Mouse (Mus musculus) embryonic facial prominence, embryonic 10.5 days (tissue): Measurements from ENCODE around the gene Corin. TPM values are rescaled to one million over a fixed set of nuclear protein-coding genes. Genes with fewer than 3 reads are reported as not detected.
A peak's percentile ranks its signal among the peaks of the same experiment; 100 is the strongest.

Experiments used
- DNase-seq: peaks from one replicate; pipeline ENCODE4 v3.0.0-alpha.2; 2017; ENCODE audit warnings: low spot score
- H3K27ac ChIP-seq: fragments of 300-500 bp; sonication (generic); replicated peaks from 2 replicates; pipeline ENCODE4 v1.5.1; 2016; ENCODE audit warnings: mild to moderate bottlenecking
- H3K27me3 ChIP-seq: fragments of 300-500 bp; sonication (generic); replicated peaks from 2 replicates; pipeline ENCODE4 v1.6.1; 2016; ENCODE audit warnings: low read depth, mild to moderate bottlenecking; ENCODE audit not compliant: poor library complexity, severe bottlenecking
- H3K36me3 ChIP-seq: fragments of 300-500 bp; sonication (generic); replicated peaks from 2 replicates; pipeline ENCODE4 v1.6.1; 2016; ENCODE audit warnings: mild to moderate bottlenecking, moderate library complexity
- H3K4me1 ChIP-seq: fragments of 300-500 bp; sonication (generic); 2 replicates; pipeline ENCODE4 v1.6.1; 2016
- H3K4me3 ChIP-seq: fragments of 300-500 bp; sonication (generic); 2 replicates; pipeline ENCODE4 v1.5.1; 2016; ENCODE audit warnings: mild to moderate bottlenecking, moderate library complexity
- H3K9me3 ChIP-seq: fragments of 300-500 bp; sonication (generic); 2 replicates; pipeline ENCODE4 v1.6.1; 2016; ENCODE audit warnings: mild to moderate bottlenecking
- WGBS: fragments of 180-500 bp; shearing (Covaris S2); methylation state at CpG from one replicate; pipeline ENCODE4 v1.1.7; 2016; 5-methylcytosine and 5-hydroxymethylcytosine counted together
- polyA plus RNA-seq: library from polyadenylated mRNA; unstranded; fragments of >200 nt; fragmentation: Nextera tagmentation; extraction: Ambion mirVana; gene quantifications from 2 replicates; pipeline ENCODE4 v1.2.1, GENCODE M21; 2016

The Corin gene
- polyA plus RNA-seq, result 1.4 and 1.9 TPM in 2 replicates

DNA sequence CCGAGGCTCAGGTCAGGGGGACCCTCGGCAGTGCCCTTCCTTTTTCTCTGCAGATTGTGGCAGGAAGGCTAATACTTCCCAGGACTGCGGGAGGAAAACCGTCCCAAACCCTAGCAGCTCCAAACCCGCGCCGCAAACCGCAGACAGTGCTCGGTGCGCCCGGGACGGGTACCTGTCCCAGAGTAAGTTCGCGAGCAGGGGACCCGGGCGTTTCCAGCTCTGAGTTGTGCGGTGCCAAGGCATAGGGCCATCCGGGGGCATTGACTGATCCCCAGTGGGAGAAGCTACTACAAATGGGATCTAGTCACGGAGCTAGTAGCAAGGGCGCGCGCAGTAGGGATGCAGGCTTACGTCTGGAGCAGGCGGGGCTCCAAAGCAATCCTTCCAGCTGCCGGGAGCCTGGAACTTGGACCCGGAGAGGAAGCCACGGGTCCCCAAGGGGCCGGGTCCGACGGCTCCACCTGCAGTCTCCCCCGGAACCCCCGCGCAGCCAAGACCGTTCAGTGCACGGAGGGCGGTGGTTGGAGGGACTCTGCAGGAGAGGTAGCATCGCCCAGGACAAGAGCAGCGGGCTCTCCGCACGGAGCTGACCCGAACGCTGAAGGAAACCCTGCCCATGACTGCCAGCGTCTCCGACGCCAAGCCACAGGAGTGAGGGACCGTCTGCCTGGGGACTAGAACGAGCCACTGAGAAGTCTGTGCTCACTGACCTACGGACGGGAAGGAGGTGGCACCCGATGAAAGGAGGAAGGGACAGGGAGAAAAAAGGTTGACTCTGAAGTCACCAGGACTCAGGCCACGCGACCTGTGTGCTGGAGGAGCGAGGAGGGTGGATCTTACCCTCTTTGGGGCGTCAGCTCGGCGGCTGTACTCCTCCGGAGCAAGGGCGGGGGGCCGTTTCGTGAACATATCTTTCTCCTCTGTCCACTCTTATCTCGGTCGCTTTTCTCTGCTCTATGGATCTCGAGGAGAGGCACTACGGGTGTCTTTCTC, at the start of gene Corin:
Gene Corin (minus strand): TSS at position 943 of the 993 bp plus-strand sequence.
- Histone ChIP-seq H3K36me3 (no peaks in the 10 kb centered on the region), H3K9me3 (no peaks in the 10 kb centered on the region), H3K27me3 (peaks cover 49% of the 10 kb centered on the region), H3K4me3 (peak within 1 kb of the TSS; percentile 53), H3K27ac (no peak within 1 kb of the TSS; the same call in 1 of the 2 replicates), H3K4me1 (peaks cover 14% of the 10 kb centered on the region)
- 1% methylated on average over 64 of the region's 64 CpGs for WGBS
- DNase-seq, result peak; percentile 55

DNA sequence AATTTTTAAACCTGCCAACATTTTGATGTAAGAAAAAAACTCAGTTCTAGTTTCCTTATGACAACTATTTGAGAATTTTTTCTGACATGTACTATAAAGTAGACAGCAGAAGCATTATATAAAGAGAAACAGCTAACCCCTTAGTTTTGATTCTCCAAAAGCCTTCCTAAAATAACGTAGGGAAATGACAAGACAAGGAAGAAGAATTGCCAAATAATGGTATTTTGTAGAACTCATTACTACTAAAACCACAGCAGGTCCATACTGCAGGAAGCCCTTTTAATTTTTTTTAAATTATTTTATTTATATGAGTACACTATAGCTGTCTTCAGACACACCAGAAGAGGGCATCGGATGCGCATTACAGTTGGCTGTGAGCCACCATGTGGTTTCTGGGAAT, 46.9 kb upstream of the Corin start:
- no peaks in the 10 kb centered on the region for H3K4me1 ChIP-seq
- DNase-seq, result no peak
- no peak overlapping the region for H3K4me3 ChIP-seq
- H3K27ac ChIP-seq, result no peak overlapping the region
- H3K27me3 ChIP-seq, result no peaks in the 10 kb centered on the region
- H3K36me3 ChIP-seq, result peaks cover 69% of the 10 kb centered on the region
- 94% methylated on average over 3 of the region's 3 CpGs for WGBS
- H3K9me3 ChIP-seq, result no peaks in the 10 kb centered on the region

DNA sequence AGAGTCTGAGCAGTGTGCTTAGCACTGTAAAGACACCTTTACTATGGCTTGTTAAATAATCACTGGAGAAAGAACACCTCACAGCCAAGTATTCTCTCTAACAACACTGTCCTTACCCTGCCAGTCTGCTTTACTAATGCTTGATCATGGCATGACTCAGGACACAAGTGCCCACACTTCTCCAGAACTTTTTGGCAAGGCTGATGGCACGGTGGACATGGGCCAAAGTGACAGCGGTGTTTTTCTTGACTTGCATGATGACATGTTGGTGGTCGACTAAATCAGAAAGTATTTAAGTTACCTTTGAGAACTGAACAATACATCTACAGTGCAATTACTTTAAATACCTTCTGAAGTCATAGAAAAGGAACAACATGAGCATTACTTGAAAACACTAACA, 24.6 kb upstream of the Corin start:
- H3K27me3 ChIP-seq, result no peaks in the 10 kb centered on the region
- H3K4me3 ChIP-seq, result no peak overlapping the region
- H3K27ac ChIP-seq, result no peak overlapping the region
- no peaks in the 10 kb centered on the region for H3K9me3 ChIP-seq
- no peaks in the 10 kb centered on the region for H3K4me1 ChIP-seq
- 94% methylated on average over 3 of the region's 3 CpGs for WGBS
- DNase-seq, result no peak
- H3K36me3 ChIP-seq, result peaks cover 68% of the 10 kb centered on the region

DNA sequence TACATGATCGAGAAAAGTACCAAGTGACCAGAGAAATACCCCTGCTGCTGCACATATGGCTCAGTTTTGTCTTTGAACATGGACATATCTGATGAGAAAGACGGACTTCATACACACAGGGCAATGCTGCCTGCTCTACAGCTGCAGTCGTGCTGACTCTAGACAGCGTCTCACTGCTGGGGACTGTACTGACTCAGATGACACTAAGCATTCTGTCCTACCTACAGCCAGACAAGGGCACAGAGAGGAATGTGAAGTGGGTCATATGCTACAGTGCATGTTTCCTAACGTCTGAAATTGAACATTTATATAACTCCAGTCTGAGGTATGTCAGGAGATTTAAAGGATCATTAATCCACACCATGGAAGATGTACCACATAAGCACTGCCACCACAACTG, 9.5 kb upstream of the Corin start:
- no peak for DNase-seq
- 90% methylated on average over 5 of the region's 5 CpGs for WGBS
- Histone ChIP-seq H3K27ac (no peak overlapping the region), H3K4me3 (no peak overlapping the region), H3K9me3 (no peaks in the 10 kb centered on the region), H3K36me3 (peaks cover 68% of the 10 kb centered on the region), H3K27me3 (no peaks in the 10 kb centered on the region), H3K4me1 (no peaks in the 10 kb centered on the region)

DNA sequence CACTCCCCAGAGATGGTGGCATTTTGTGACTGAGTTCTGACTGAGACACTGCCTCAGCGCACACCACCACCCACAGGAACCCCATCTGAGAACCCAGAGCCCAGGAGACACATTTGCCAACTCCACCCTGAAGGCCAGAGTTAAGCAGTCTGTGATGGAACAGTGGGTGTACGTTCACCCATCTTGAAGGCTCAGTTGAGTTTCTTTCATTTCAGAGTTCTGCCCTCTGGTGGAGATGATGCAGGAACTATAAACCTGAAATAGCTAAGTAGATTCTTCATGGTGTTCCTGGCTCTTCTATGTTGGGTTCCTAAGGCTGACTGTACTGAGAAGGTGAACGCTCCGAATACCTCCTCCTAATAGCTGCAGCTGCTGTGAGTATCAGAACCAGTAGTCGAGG, 1.5 kb upstream of the Corin start:
- DNase-seq, result no peak
- peaks cover under 1% of the 10 kb centered on the region; the same call in 1 of the 2 replicates for H3K36me3 ChIP-seq
- H3K27me3 ChIP-seq, result peaks cover 49% of the 10 kb centered on the region
- no peaks in the 10 kb centered on the region for H3K9me3 ChIP-seq
- no peak overlapping the region for H3K4me3 ChIP-seq
- H3K27ac ChIP-seq, result no peak overlapping the region
- peaks cover 14% of the 10 kb centered on the region for H3K4me1 ChIP-seq
- WGBS, result 72% methylated on average over 5 of the region's 5 CpGs

DNA sequence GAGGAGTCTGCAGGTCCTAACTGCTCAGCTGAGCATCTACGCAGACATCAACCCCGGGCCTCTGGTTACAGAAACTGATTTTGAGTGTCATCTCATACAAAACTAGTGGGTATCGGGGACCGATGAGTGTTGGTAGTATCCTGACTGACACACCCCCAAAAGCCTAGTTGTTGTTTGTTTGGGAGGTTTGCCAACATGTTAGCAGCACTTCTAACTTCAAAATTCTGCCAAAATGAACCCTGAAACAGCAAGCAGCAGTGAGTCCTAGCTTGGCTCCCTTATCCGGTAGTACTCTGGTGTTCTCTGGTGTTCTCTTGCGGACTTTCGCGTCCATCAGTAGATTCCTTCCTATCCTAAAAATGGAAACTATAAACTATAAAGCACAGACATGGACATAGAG, 1.5 kb downstream of the Corin start:
- peaks cover 20% of the 10 kb centered on the region for H3K4me1 ChIP-seq
- no peak overlapping the region for H3K4me3 ChIP-seq
- H3K27me3 ChIP-seq, result peaks cover 54% of the 10 kb centered on the region
- 73% methylated on average over 8 of the region's 8 CpGs for WGBS
- no peak overlapping the region for H3K27ac ChIP-seq
- no peaks in the 10 kb centered on the region for H3K36me3 ChIP-seq
- H3K9me3 ChIP-seq, result no peaks in the 10 kb centered on the region
- no peak for DNase-seq

DNA sequence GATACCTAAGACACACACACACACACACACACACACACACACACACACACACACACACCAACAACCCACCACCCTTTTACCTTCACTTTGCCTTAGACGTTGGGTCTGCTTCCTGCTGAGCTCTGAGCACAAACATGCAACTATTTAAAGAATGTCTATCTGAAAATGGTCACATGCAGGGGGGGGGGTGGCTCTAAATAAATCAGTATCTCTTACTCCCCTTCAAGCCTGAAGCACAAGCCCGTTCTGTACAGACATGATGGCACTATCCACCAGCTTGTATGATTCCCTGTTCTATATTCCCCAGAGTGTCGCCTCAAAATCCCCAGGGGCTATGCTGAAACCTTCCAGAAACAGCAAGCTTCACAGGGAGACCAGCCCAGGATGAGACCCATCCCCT, 2.5 kb downstream of the Corin start:
- no peak for DNase-seq
- H3K9me3 ChIP-seq, result no peaks in the 10 kb centered on the region
- no peak overlapping the region for H3K4me3 ChIP-seq
- peaks cover 20% of the 10 kb centered on the region for H3K4me1 ChIP-seq
- WGBS, result 39% methylated on average over 3 of the region's 3 CpGs
- H3K27me3 ChIP-seq, result peaks cover 54% of the 10 kb centered on the region
- H3K27ac ChIP-seq, result no peak overlapping the region
- H3K36me3 ChIP-seq, result no peaks in the 10 kb centered on the region

DNA sequence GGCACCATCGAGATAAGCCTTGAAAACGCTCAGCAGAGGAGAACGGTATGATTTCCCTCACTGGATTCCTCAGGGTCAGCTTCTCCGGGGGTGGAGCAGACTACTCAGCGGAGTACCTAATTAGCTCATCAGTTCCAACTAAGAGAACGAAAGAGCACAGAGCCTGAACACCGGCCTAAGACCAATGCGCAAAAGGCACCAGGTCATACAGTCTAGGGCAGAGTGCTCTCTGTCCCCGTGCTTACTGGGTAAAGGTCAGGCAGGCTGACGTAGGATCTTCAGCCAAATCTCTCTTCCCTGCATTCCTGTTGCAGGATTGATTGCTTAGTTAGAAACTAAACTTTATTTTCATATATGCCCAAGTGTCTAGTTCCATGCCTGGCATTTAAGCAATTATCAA, 6.0 kb downstream of the Corin start:
- Histone ChIP-seq H3K4me3 (no peak overlapping the region), H3K27me3 (peaks cover 29% of the 10 kb centered on the region), H3K36me3 (no peaks in the 10 kb centered on the region), H3K4me1 (peaks cover 7% of the 10 kb centered on the region), H3K9me3 (no peaks in the 10 kb centered on the region), H3K27ac (no peak overlapping the region)
- no peak for DNase-seq
- 77% methylated on average over 10 of the region's 10 CpGs for WGBS

DNA sequence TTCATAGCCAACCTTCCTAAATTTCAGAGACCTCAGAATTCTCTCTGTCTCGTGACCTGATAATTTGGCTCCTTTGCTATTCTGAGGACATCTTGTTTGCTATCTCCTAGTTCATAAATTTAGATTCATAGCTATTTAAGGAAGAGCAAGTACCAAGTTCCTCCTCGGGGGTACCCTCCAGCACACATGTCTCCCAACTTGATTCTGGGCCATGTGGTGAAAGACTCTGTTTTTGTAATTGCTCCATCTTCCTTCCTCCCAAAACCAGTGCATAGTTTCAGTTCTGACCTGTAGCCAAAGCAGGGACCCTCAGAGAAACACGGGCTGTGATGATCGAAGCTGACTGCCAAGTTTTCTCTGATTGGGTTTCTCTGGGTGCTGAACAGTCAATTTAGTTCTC, 7.5 kb downstream of the Corin start:
- Histone ChIP-seq H3K4me3 (no peak overlapping the region), H3K4me1 (0 out of 2 replicates have a peak, but pooled peaks cover 6% of the 10 kb centered on the region), H3K9me3 (peaks cover 3% of the 10 kb centered on the region; the same call in 1 of the 2 replicates), H3K36me3 (no peaks in the 10 kb centered on the region), H3K27me3 (peaks cover 13% of the 10 kb centered on the region), H3K27ac (no peak overlapping the region)
- no peak for DNase-seq
- WGBS, result 90% methylated on average over 4 of the region's 4 CpGs

DNA sequence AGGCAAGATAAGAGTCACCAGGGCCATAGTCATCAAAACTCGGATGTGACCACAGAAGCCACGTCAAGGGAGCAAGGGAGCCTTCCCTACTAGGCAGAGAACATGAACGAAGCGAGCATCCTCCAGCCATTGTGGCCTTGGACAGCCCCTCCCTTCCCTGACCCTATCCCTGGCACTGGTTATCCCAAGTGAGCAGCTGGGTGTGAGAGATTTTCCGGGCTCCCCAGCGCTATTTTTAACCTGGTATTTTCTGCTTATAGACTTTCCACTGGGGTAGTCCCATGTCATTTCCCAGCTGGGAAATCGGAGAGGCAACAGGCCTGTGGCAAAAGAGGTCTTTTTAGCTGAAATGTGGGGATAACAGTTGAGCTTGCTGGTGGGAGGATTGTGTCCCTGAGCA, 10.4 kb downstream of the Corin start:
- Histone ChIP-seq H3K9me3 (peaks cover 3% of the 10 kb centered on the region; the same call in 1 of the 2 replicates), H3K36me3 (no peaks in the 10 kb centered on the region), H3K4me1 (0 out of 2 replicates have a peak, but pooled peaks cover 6% of the 10 kb centered on the region), H3K27ac (no peak overlapping the region), H3K4me3 (no peak overlapping the region), H3K27me3 (peaks cover 5% of the 10 kb centered on the region; the same call in 1 of the 2 replicates)
- no peak for DNase-seq
- 88% methylated on average over 7 of the region's 7 CpGs for WGBS

DNA sequence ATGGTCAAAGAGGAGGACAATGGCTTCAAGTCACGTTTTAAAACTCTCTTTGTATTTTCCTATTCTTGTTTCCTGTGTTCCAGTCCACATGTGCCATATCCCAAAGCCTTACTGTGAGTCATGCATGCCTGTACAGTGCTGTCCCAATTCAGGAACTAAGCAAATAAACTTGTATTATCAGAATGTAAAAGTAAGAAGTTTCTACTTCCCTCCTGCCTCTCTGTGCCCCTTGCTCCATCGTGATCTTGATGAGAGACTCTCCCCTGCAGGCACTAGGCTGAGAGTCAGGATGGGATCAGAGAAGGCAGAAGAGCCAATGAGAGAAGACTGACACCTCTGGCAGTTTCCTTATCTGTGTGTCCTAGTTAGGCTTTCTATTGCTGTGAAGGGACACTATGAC, 13.0 kb downstream of the Corin start:
- no peak for DNase-seq
- no peaks in the 10 kb centered on the region for H3K27me3 ChIP-seq
- H3K27ac ChIP-seq, result no peak overlapping the region
- no peaks in the 10 kb centered on the region for H3K36me3 ChIP-seq
- no peaks in the 10 kb centered on the region for H3K4me1 ChIP-seq
- WGBS, result 52% methylated on average over 2 of the region's 2 CpGs
- no peak overlapping the region for H3K4me3 ChIP-seq
- H3K9me3 ChIP-seq, result peaks cover 3% of the 10 kb centered on the region; the same call in 1 of the 2 replicates

DNA sequence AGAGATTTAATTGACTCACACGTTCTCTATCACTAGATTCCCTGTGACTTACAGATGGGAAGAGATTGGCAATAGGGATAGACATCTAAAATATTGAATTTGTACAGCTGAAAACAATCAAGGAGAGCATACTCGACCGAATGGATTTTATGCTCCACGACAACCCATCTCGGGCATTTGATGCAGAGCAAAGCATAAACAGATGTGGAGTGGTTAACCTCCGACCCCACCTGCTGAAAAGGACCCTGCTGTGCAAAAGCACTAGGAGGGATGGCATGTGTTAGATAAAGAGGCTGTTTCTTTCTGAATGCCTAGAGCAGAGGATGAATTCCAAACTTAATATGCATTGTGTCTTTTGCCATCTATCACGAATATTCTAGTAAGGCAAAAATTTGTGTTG, 23.8 kb downstream of the Corin start:
- Histone ChIP-seq H3K9me3 (no peaks in the 10 kb centered on the region), H3K36me3 (no peaks in the 10 kb centered on the region), H3K27ac (no peak overlapping the region), H3K4me3 (no peak overlapping the region), H3K27me3 (no peaks in the 10 kb centered on the region), H3K4me1 (peaks cover 26% of the 10 kb centered on the region)
- DNase-seq, result peak; percentile 80
- 17% methylated on average over 7 of the region's 7 CpGs for WGBS
